Mouse (Mus musculus) fat pad, adult 2 months (tissue): ENCODE data around the gene A330070K13Rik.

ENCODE experiments used
- DNase-seq: peaks from one replicate; pipeline ENCODE4 v3.0.0-alpha.2; 2011; ENCODE audit warnings: low read depth, low spot score; ENCODE audit errors: extremely low read depth

The A330070K13Rik gene

DNA sequence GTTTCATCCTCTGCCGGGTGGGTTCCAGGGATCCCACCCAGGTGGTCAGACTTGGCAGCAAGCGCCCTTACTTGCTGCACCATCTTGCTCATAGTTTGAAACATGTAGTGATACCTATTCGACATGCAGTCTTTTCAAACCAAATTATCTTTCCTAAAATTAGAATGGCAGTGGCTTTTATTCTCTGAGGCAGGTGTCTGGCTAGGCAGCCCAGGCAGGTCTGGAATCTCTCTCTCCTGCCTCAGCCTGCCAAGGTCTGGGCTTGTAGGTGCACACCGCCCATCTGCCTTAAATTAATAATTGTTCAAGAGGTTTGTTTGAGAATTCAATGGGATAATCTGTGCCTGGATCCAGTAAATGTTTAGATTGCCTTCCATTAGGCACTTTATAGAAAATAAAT is 53.6 kb downstream of the A330070K13Rik start:
- DNase-seq: no peak

GRCm38 (mm10) chr5:130329889-130330288 is 54.5 kb downstream of the A330070K13Rik start:
- DNase-seq: no peak
